Mouse (Mus musculus): ENCODE results near the gene Galntl6.

Gene Galntl6

DNA sequence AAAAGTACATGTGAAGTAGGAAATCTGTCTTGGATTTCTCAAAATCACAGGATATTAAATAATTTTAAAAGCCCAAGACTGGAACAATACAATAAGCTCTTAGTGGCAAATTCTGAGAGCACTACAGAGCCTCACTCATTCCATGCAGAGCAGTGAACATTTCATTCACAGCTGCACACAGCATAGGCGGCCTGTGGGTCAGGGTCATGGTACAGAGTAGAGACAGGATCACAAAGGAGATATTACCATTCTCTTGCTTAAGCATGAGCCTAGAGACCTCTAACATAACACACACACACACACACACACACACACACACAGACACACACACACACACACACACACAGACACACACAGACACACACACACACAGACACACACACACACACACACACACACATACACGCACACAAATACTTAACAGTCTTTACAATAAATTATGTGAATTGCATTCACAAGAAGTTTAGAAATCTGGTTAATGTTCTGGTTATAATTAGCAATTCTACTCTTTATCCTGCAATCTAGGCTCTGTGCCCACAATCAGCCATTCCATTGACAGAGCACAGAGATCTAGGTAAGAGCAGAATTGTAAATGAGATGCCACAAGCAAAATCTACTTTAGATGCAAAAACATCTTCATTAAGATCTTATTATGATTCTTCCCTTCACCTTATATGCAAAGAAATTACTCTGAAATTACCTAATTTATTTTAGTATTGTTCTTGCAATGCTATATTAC is 653.7 kb downstream of the Galntl6 start:
- no peak for DNase-seq (ENCODE audit: low spot score)

- DNase-seq (ENCODE audit: low spot score): no peak
These were observed 658.8 kb downstream of the Galntl6 start for GRCm38 (mm10) chr8:58253620-58254019.

DNA sequence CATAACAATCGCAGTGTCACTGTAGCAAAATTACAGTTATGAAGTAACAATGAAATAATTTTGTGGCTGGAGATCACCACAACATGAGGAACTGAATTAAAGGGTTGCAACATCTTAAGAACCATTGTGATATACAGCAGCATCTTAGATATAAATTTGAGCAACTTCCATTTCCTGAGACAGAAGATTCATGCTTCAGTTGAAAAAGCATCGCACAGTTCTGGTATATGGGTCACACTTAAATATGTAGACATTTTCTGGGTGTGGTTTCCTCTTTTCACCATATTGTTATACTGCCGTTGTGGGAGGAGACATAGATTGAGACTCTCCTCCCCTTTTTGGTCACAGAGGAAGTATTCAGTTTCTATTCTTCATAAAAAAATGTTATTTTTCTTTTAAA is 667.6 kb downstream of the Galntl6 start:
- DNase-seq (ENCODE audit: low spot score): no peak

- no peak for DNase-seq (ENCODE audit: low spot score)
These were observed 678.2 kb downstream of the Galntl6 start for GRCm38 (mm10) chr8:58234220-58234619.

DNA sequence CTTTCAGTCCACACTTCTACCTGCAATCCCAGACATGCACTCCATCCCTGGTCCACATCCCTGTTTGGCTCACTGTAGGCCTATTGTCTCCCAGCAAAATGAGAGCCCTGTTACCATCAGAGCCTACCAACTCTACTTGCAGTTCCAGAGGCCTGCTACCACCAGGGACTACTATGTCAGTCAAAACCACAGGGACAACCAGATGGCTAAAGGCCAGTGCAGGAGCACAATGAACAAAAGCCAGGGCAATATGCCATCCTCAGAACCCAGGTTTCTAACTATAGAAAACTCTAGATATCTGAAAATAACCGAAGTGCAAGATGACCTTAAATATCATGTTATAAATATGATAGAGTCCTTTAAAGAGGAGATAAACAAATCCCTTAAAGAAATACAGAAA is 683.7 kb downstream of the Galntl6 start:
- no peak for DNase-seq (ENCODE audit: low spot score)

- DNase-seq (ENCODE audit: low spot score): no peak
These were observed 694.6 kb downstream of the Galntl6 start for GRCm38 (mm10) chr8:58217885-58218284.

- DNase-seq (ENCODE audit: low spot score): no peak
These were observed 722.7 kb downstream of the Galntl6 start for GRCm38 (mm10) chr8:58189694-58190093.

- peak; percentile 3 for DNase-seq (ENCODE audit: low spot score)
These were observed 765.5 kb downstream of the Galntl6 start for GRCm38 (mm10) chr8:58146961-58147360.

DNA sequence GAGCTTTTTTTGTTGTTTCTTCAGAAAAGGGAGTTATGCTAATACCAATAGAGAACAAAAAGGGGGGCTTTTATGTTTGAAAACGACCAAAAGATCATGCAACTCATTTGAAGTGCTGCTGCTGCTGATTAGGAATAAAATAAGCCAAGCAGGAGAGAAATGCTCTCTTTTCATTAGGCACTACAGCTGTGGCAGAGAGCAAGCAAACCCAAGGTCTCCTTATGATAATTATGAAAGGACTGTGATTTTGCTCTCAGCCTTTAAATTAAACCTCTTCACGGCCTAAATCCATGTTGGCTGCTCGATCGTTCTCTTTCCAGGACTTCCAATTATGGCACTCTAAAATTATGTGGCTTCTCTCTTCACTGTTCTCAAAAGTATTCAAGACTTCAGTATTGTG is 825.7 kb downstream of the Galntl6 start:
- no peak for DNase-seq (ENCODE audit: low spot score)

DNA sequence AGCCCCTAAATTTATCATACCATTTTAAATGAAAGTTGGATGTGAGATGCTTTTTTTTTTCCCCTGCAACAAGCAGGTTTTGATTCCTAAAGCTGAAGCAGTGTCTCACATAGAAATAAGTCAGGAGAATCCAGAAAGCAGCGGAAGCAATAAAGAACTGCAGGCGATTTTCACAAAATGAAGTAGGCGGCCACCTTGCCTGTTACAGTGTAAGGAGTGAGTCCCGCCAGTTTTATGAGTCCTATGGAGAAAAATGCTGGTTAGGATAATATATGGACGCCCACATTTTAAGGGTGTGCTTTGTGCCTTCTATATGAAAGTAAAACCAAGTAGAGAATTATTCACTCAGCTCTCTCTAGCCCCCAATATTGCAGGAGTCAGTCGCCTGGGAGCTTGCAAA is 827.5 kb downstream of the Galntl6 start:
- no peak for DNase-seq (ENCODE audit: low spot score)

DNA sequence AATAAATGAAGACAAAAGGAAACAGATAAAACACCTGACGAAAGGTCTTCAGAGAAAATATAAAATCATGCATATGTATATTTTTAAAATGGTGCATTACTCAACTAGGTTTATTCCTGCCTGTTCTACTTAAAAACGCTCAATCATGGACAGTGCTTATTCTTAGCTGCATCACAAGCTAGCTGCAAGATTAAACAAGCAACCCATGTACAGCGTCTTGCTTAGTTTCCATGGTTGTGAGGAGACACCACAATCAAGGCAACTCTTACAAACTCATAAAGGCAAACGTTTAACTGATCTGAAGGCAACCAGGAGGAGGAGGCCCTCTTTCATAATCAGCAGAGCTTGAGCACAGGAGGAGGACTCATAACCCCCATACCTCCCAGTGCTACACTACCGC is 830.7 kb downstream of the Galntl6 start:
- no peak for DNase-seq (ENCODE audit: low spot score)

- DNase-seq (ENCODE audit: low spot score): no peak
These were observed 837.8 kb downstream of the Galntl6 start for GRCm38 (mm10) chr8:58074611-58075010.

- DNase-seq (ENCODE audit: low spot score): no peak
These were observed 838.7 kb downstream of the Galntl6 start for GRCm38 (mm10) chr8:58073733-58074132.

GRCm38 (mm10) chr8:58032271-58032670 is 880.2 kb downstream of the Galntl6 start:
- DNase-seq (ENCODE audit: low spot score): no peak

DNA sequence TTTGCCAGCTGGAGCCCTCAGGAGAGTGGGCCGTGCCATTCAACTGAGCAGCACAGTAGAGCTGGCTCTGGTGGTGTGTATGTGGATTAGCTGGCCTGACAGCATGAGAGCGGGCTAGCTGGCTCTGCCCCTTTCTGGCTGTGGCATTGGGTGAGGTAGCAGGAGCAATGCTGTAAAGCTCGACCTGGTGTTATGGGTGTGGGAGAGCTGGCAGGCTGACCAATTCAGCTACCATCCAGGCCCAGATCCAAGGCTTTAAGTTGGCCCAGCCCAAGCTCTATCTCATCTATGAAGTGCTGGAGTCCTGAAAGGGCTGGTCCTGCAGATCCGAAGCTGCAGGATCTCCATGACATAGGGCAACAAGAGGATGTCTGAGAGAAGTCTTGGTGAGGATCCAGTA is 886.9 kb downstream of the Galntl6 start:
- DNase-seq (ENCODE audit: low spot score): no peak

GRCm38 (mm10) chr8:58025094-58025493 is 887.3 kb downstream of the Galntl6 start:
- no peak for DNase-seq (ENCODE audit: low spot score)

DNA sequence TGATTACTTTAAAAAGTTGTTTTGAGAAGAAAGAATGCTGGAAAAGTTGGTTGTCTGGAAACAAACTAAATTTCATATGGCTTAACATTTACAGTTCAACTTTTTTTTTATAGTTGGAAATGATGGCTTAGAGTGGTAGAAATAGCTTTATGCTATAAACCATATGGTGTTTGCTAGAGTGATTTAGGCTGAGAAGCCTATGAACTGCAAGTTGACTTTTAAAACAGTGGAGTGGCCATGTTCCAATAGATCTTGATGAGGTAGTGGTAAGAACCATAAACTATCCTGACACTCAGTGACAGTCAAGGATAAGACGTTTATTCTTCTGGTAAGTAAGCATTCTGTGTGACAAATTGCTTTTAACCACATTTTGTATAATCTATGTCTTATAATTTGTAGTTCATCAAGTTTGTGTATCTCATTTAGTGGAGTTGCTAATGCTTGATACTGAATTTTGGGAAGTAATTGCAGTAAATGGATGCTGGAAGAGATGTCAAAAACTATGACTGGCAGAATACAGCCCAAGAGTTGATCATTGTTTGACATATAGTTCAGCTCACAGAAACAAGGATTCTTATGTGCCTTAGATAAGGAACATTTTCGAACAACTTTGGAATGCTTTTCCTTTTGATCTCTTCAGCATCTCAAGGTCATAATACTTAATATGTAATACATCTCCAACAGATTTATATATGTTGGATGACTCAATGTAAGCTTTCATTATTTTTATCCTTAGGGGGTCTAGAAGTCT is 888.8 kb downstream of the Galntl6 start:
- no peak for DNase-seq (ENCODE audit: low spot score)

DNA sequence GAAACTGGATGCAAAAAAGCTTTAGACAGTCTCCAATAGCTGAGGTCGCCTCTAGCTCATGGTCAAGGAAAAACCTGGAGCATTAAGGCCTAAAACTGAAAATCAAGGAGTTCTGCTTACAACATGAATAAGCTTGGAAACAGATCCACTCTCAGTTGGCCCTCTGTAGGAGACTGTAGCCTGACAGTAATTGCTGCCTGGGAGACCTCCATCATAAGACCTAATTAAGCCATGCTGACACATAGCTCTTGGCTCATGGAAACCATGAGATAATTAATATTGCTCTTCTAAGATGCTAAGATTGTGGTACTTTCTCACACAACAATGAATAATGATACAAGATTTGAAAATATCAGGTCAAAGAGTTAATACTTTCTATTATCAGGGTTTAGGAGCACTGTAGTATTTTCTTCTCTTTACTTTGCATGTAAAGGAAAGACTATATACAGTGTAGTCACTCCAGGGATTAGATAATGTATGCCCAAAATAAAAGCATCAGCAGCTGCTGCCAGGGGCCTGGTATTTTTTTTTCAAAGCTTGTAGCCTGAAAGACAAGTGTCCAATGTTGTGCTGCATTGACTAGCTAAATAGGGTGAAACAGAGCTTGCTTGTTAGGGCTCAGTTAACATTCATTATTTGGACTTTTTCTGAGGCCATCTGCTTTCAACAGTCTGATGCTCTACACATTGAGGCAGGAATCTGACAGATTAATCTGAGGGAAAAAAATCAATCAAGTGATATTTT is 922.8 kb downstream of the Galntl6 start:
- no peak for DNase-seq (ENCODE audit: low spot score)

DNA sequence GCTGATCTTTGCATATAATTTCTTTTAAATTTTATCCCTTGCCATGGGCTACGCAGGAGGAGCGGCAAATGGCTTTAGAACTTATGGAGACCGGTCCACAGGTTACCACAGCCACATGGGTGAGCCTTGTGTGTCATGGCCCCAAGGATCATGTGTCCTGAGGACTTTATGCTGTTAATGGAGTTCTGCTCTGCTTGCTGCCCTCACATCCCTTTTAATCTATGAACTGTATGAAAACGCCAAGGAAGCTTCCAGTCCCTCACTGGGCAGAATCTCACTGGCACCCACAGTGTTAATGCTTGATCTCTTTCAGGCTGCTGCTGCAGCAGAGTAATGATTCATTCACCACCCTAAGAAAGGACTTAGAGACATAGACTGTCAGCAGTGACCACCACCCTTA is 935.1 kb downstream of the Galntl6 start:
- DNase-seq (ENCODE audit: low spot score): no peak

- DNase-seq (ENCODE audit: low spot score): no peak
These were observed 938.3 kb downstream of the Galntl6 start for GRCm38 (mm10) chr8:57974093-57974492.

DNA sequence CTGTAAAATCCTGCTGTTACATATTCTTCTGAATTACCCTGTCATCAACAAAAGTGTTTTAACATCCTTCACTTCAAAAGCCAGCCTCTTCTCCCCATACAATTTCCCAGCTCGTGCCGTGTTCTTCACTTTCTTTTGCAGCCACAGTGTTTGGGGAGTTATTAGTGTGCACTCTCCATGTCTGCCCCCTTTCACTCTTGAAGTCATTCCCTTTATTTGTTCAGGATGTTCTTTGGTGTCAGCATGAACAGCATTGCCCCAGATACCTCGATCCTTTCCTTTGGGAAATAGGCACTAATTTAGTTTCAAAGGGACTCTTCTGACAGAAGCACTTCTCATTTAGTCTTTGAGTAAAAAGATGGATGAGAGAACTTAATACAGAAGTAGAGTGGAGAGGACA is 939.6 kb downstream of the Galntl6 start:
- no peak for DNase-seq (ENCODE audit: low spot score)

DNA sequence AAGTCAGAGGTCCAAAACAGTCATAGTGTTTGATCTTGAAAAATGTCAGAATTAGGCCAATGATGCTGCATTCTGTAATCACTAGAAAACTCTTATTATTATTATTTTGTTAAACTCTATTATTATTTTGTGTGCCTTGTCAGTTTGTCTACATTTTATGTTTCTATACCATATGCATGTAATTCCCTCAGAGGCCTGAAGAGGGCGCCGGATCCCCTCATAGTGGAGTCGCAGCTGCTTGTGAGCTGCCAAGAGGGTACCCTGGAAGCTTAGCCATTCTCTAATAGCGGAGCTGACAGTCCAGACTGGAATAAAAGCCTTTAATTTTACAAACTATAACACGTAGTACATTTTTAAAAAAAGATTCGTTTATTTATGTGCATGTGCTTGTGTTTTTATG is 945.8 kb downstream of the Galntl6 start:
- no peak for DNase-seq (ENCODE audit: low spot score)

- no peak for DNase-seq (ENCODE audit: low spot score)
These were observed 946.9 kb downstream of the Galntl6 start for GRCm38 (mm10) chr8:57965508-57965907.
